Mouse (Mus musculus) stomach, adult 2 months (tissue): Measurements from ENCODE around the gene Defa2. TPM values are rescaled to one million over a fixed set of nuclear protein-coding genes. Genes with fewer than 3 reads are reported as not detected.

Source experiments
- polyA plus RNA-seq: library from polyadenylated mRNA; depleted of rRNA; stranded (reverse); fragments of >200 nt; gene quantifications from 2 replicates; pipeline ENCODE4 v1.2.3, GENCODE M21; 2012; rRNA removed

Gene Defa2
- not detected in 2 replicates for polyA plus RNA-seq

DNA sequence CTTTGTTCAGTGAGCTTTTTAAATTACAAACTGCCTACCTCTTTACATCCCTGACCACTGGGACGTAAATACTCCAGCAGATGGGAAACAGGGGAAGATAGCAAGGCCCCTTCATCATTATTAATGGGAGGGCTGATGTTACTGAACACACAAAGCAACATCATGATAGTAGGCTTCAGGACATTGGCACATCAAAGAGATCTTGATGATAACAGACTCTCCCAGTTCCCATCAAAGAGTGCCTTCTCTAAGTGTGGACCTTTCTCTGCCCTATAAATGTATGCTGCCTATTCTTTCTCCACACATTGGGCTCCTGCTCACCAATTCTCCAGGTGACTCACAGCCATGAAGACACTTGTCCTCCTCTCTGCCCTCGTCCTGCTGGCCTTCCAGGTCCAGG is at the start of gene Defa2:
TSS of gene Defa2 (plus strand) at position 301 of the 400 bp plus-strand sequence.

DNA sequence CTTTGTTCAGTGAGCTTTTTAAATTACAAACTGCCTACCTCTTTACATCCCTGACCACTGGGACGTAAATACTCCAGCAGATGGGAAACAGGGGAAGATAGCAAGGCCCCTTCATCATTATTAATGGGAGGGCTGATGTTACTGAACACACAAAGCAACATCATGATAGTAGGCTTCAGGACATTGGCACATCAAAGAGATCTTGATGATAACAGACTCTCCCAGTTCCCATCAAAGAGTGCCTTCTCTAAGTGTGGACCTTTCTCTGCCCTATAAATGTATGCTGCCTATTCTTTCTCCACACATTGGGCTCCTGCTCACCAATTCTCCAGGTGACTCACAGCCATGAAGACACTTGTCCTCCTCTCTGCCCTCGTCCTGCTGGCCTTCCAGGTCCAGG is 13.2 kb downstream of the Defa2 start, which contains the start of gene Defa33:
TSS of gene Defa33 (plus strand) at position 301 of the 400 bp plus-strand sequence.

DNA sequence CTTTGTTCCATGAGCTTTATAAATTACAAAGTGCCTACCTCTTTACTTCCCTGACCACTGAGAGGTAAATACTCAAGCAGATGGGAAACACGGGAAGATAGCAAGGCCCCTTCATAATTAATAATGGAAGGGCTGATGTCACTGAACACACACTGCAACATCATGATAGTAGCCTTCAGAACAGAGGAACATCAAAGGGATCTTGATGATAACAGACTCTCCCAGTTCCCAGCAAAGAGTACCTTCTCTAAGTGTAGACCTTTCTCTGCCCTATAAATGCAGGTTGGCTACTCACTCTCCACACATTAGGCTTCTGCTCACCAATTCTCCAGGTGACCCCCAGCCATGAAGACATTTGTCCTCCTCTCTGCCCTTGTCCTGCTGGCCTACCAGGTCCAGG is 48.8 kb downstream of the Defa2 start, which contains the start of gene Defa36:
TSS of gene Defa36 (plus strand) at position 301 of the 400 bp plus-strand sequence.

Other genes starting within 250 kb of the Defa2 start
- not detected in 2 replicates for gene Defa30, start 243.9 kb upstream of the Defa2 start, polyA plus RNA-seq
- gene Defa22, start 216.2 kb upstream of the Defa2 start, polyA plus RNA-seq = not detected in 2 replicates
- gene Defa31, start 186.9 kb upstream of the Defa2 start, polyA plus RNA-seq = not detected in 2 replicates
- gene Gm15293, start 177.0 kb upstream of the Defa2 start, polyA plus RNA-seq = not detected in 2 replicates
- not detected in 2 replicates for gene Gm15292, start 128.8 kb upstream of the Defa2 start, polyA plus RNA-seq
- not detected in 2 replicates for gene Defa27, start 63.0 kb upstream of the Defa2 start, polyA plus RNA-seq
- gene Defa29, start 51.5 kb upstream of the Defa2 start, polyA plus RNA-seq = not detected in 2 replicates
- gene Defa33, start 13.3 kb downstream of the Defa2 start, polyA plus RNA-seq = not detected in 2 replicates
- not detected in 2 replicates for gene Defa36, start 48.9 kb downstream of the Defa2 start, polyA plus RNA-seq
- gene Gm7849, start 78.0 kb downstream of the Defa2 start, polyA plus RNA-seq = not detected in 2 replicates
- not detected in 2 replicates for gene Defa20, start 130.7 kb downstream of the Defa2 start, polyA plus RNA-seq
- gene Defa32, start 150.5 kb downstream of the Defa2 start, polyA plus RNA-seq = not detected in 2 replicates
- not detected in 2 replicates for gene Defa37, start 186.9 kb downstream of the Defa2 start, polyA plus RNA-seq
- gene Defa28, start 204.5 kb downstream of the Defa2 start, polyA plus RNA-seq = not detected in 2 replicates
- gene Gm7861, start 216.0 kb downstream of the Defa2 start, polyA plus RNA-seq = not detected in 2 replicates
- gene Defa26, start 239.7 kb downstream of the Defa2 start, polyA plus RNA-seq = not detected in 2 replicates